In genomic region chr4:142017686-142018085, GRCm38 (mm10) we compare ENCODE assay signal across 11 mouse cellular contexts. TPM values are rescaled to one million over a fixed set of nuclear protein-coding genes. Genes with fewer than 3 reads are reported as not detected.
A peak's percentile ranks its signal among the peaks of the same experiment; 100 is the strongest.
DNase-seq lines count a peak whose midpoint lies in the region; ATAC-seq lines count a peak whose summit lies in the region.
"Had no signal": no experiment of that assay in that cellular context is flagged by ENCODE, and none has a peak within 500 bp of the region (broad histone marks: within the 10 kb centered on the region; RNA-seq: fewer than 3 reads in every experiment).

No protein-coding gene starts in this region.

- no peaks in the 10 kb centered on the region for H3K9me3 ChIP-seq in heart, embryonic 12.5 days (replicated peaks)
- H3K9me3 ChIP-seq in liver, embryonic 15.5 days (replicated peaks): no peaks in the 10 kb centered on the region
- H3K9me3 ChIP-seq in midbrain, embryonic 13.5 days: no peaks in the 10 kb centered on the region
- H3K9me3 ChIP-seq in midbrain, embryonic 10.5 days (replicated peaks): no peaks in the 10 kb centered on the region

- H3K27me3 ChIP-seq in heart, embryonic 12.5 days (replicated peaks): peaks cover 19% of the 10 kb centered on the region
- H3K27me3 ChIP-seq in liver, embryonic 15.5 days: peaks cover 57% of the 10 kb centered on the region
- H3K27me3 ChIP-seq in splenic B cell, adult 2 months (ENCODE audit: control insufficient read depth, insufficient read depth, low read length, poor library complexity, severe bottlenecking): no peaks in the 10 kb centered on the region
- peaks cover 25% of the 10 kb centered on the region for H3K27me3 ChIP-seq in midbrain, embryonic 13.5 days
- peaks cover 65% of the 10 kb centered on the region for H3K27me3 ChIP-seq in midbrain, embryonic 10.5 days (ENCODE audit: low read depth, poor library complexity, severe bottlenecking)

- no peaks in the 10 kb centered on the region for H3K36me3 ChIP-seq in heart, embryonic 12.5 days
- H3K36me3 ChIP-seq in liver, embryonic 15.5 days (replicated peaks): no peaks in the 10 kb centered on the region
- no peaks in the 10 kb centered on the region for H3K36me3 ChIP-seq in splenic B cell, adult 2 months (ENCODE audit: control insufficient read depth, insufficient read depth, low read length, poor library complexity, severe bottlenecking)
- no peaks in the 10 kb centered on the region for H3K36me3 ChIP-seq in midbrain, embryonic 13.5 days
- no peaks in the 10 kb centered on the region for H3K36me3 ChIP-seq in midbrain, embryonic 10.5 days

- WGBS in heart, embryonic 12.5 days: 4% methylated on average over 15 of the region's 15 CpGs
- 7% methylated on average over 15 of the region's 15 CpGs for WGBS in liver, embryonic 15.5 days (ENCODE audit: insufficient replicate concordance)
- WGBS in midbrain, embryonic 13.5 days: 64% methylated on average over 15 of the region's 15 CpGs
- 73% methylated on average over 15 of the region's 15 CpGs for WGBS in midbrain, embryonic 10.5 days

- H3K4me1 ChIP-seq in heart, embryonic 12.5 days (replicated peaks): peaks cover 35% of the 10 kb centered on the region
- H3K4me1 ChIP-seq in liver, embryonic 15.5 days (replicated peaks): peaks cover 55% of the 10 kb centered on the region
- peaks cover 19% of the 10 kb centered on the region for H3K4me1 ChIP-seq in midbrain, embryonic 13.5 days (replicated peaks)
- peaks cover 38% of the 10 kb centered on the region for H3K4me1 ChIP-seq in midbrain, embryonic 10.5 days

- peak; percentile 86 for ATAC-seq in heart, embryonic 12.5 days (ENCODE audit: insufficient number of reproducible peaks, low FRiP score)
- peak; percentile 76 for ATAC-seq in erythroblast, adult 5-6 weeks (replicated peaks; ENCODE audit: low FRiP score, poor library complexity, severe bottlenecking)
- ATAC-seq in liver, embryonic 15.5 days (ENCODE audit: insufficient read depth): peak; percentile 90
- no peak for ATAC-seq in midbrain, embryonic 13.5 days
- ATAC-seq: midbrain, embryonic 16.5 days had no signal

- DNase-seq in heart, adult 8-10 months (ENCODE audit: low spot score): no peak
- DNase-seq in splenic B cell, adult 2 months (ENCODE audit: low read depth, low spot score): peak; percentile 73
- DNase-seq in layer of hippocampus, adult 9-10 months (ENCODE audit: low spot score): no peak
- DNase-seq in midbrain, embryonic 10.5 days (ENCODE audit: low spot score): no peak
- DNase-seq: kidney, postnatal 25 days; right cerebral cortex, postnatal 4 days had no signal

- no peak overlapping the region; the same call in 1 of the 2 replicates for H3K9ac ChIP-seq in heart, embryonic 12.5 days
- H3K9ac ChIP-seq in liver, embryonic 15.5 days: peak overlapping the region; percentile 54; the same call in 1 of the 2 replicates
- H3K9ac ChIP-seq in midbrain, embryonic 13.5 days (replicated peaks): no peak overlapping the region

- H3K27ac ChIP-seq in heart, embryonic 12.5 days (ENCODE audit: poor library complexity, severe bottlenecking): peak overlapping the region; percentile 39; the same call in 1 of the 2 replicates
- H3K27ac ChIP-seq in liver, embryonic 15.5 days (replicated peaks): peak overlapping the region; percentile 71
- H3K27ac ChIP-seq in midbrain, embryonic 13.5 days: no peak overlapping the region
- H3K27ac ChIP-seq in midbrain, embryonic 10.5 days (replicated peaks): no peak overlapping the region; the same call in 1 of the 2 replicates

- H3K4me2 ChIP-seq in heart, embryonic 12.5 days: peak overlapping the region; percentile 48
- H3K4me2 ChIP-seq in liver, embryonic 15.5 days: peak overlapping the region; percentile 55
- H3K4me2 ChIP-seq in midbrain, embryonic 13.5 days (replicated peaks): no peak overlapping the region

- no peak overlapping the region for H3K4me3 ChIP-seq in heart, embryonic 12.5 days
- H3K4me3 ChIP-seq in liver, embryonic 15.5 days (replicated peaks): peak overlapping the region; percentile 56
- H3K4me3 ChIP-seq in midbrain, embryonic 13.5 days (replicated peaks): no peak overlapping the region
- H3K4me3 ChIP-seq in midbrain, embryonic 10.5 days: no peak overlapping the region

RNA-seq across cellular contexts. Expression of gene Fhad1, which starts 2.8 kb away (rescaled TPM):
- 3.9 and 4.8 TPM in 2 replicates for polyA plus RNA-seq in heart, embryonic 12.5 days (2016; fragmentation: Nextera tagmentation; extraction: Ambion mirVana)
- total RNA-seq in heart, adult 8-10 months (2022): under 1 TPM; 0.26 to 0.41 (median 0.35) TPM
- not detected in 2 replicates for total RNA-seq in erythroblast, adult 5-6 weeks (2015; ENCODE audit: low replicate concordance)
- total RNA-seq in erythroblast, adult 5-6 weeks (2017; ENCODE audit: low replicate concordance): 0.17 TPM in 1 of 2 replicates, not detected in the other
- polyA plus RNA-seq in liver, embryonic 15.5 days (2015; fragmentation: Nextera tagmentation; extraction: Ambion mirVana): 0.24 TPM in 1 of 2 replicates, not detected in the other
- polyA plus RNA-seq in midbrain, embryonic 13.5 days (2015; fragmentation: Nextera tagmentation; extraction: Ambion mirVana): 3.0 and 3.4 TPM in 2 replicates
- polyA plus RNA-seq in midbrain, embryonic 10.5 days (2016; fragmentation: Nextera tagmentation; extraction: Ambion mirVana): 1.6 and 1.9 TPM in 2 replicates

Comparison
In these comparisons a context has a peak if more than half of its experiments do, and no peak if none do; other contexts are left out.
1. H3K27ac ChIP-seq: peak in heart, embryonic 12.5 days (single experiment) and liver, embryonic 15.5 days (single experiment); none in midbrain, embryonic 13.5 days (single experiment) and midbrain, embryonic 10.5 days (single experiment).